Mouse (Mus musculus) forebrain, embryonic 10.5 days (tissue): ENCODE data around the gene Tfrc. TPM values are rescaled to one million over a fixed set of nuclear protein-coding genes. Genes with fewer than 3 reads are reported as not detected.

Experiments used
- DNase-seq: peaks from one replicate; pipeline ENCODE4 v3.0.0-alpha.2; 2017; ENCODE audit warnings: low spot score; ENCODE audit errors: extremely low spot score
- H3K27ac ChIP-seq: fragments of 300-500 bp; sonication (generic); 2 replicates; pipeline ENCODE4 v1.5.1; 2016; ENCODE audit warnings: mild to moderate bottlenecking
- H3K27me3 ChIP-seq: fragments of 300-500 bp; sonication (generic); 2 replicates; pipeline ENCODE4 v1.6.1; 2016; ENCODE audit warnings: mild to moderate bottlenecking; ENCODE audit not compliant: poor library complexity, severe bottlenecking
- H3K36me3 ChIP-seq: fragments of 300-500 bp; sonication (generic); replicated peaks from 2 replicates; pipeline ENCODE4 v1.6.1; 2016; ENCODE audit warnings: mild to moderate bottlenecking, moderate library complexity
- H3K4me1 ChIP-seq: fragments of 300-500 bp; sonication (generic); 2 replicates; pipeline ENCODE4 v1.6.1; 2016
- H3K4me3 ChIP-seq: fragments of 300-500 bp; sonication (generic); 2 replicates; pipeline ENCODE4 v1.5.1; 2016; ENCODE audit warnings: mild to moderate bottlenecking, moderate library complexity
- H3K9me3 ChIP-seq: fragments of 300-500 bp; sonication (generic); 2 replicates; pipeline ENCODE4 v1.6.1; 2016; ENCODE audit warnings: mild to moderate bottlenecking, moderate library complexity
- WGBS: fragments of 180-500 bp; shearing (Covaris S2); methylation state at CpG from one replicate; pipeline ENCODE4 v1.1.7; 2016; 5-methylcytosine and 5-hydroxymethylcytosine counted together
- polyA plus RNA-seq: library from polyadenylated mRNA; unstranded; fragments of >200 nt; fragmentation: Nextera tagmentation; extraction: Ambion mirVana; gene quantifications from 2 replicates; pipeline ENCODE4 v1.2.1, GENCODE M21; 2016

Gene Tfrc
- polyA plus RNA-seq, 1 experiment from 2014 or later = 72.0 TPM

- H3K36me3 ChIP-seq = no peaks in the 10 kb centered on the region
- H3K9me3 ChIP-seq = no peaks in the 10 kb centered on the region
- peak; percentile 62 for DNase-seq
- peaks cover 41% of the 10 kb centered on the region for H3K4me1 ChIP-seq
- whole genome bisulfite sequencing = under 1% methylated on average over 73 of the region's 82 CpGs
- H3K27me3 ChIP-seq = no peaks in the 10 kb centered on the region
- peak overlapping the region; percentile 96 for H3K4me3 ChIP-seq
- peak overlapping the region; percentile 95 for H3K27ac ChIP-seq
These were observed 35.5 kb downstream of the Tfrc start for GRCm38 (mm10) chr16:32644069-32644800.

DNA sequence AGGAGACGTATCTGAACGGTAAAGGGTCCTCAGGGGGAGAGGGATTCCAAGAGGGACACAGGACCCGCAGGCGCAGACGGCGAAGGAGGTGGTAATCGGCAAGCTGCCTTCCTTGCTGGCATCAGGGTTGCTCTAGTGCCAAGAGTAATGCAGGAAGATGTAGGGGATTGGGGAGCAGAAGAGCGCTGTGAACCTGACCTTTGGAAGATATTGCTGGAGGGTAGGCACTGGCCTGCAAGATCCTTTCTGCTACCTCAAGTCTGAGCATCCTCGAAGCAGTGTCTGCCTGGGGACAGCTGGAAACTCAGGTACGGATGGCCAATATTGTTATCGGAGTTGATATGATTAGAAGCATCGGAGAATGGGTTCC lies 36.1 kb downstream of the Tfrc start:
- WGBS = 14% methylated on average over 12 of the region's 12 CpGs
- no peaks in the 10 kb centered on the region for H3K36me3 ChIP-seq
- H3K27me3 ChIP-seq = no peaks in the 10 kb centered on the region
- H3K27ac ChIP-seq = peak overlapping the region; percentile 95
- H3K9me3 ChIP-seq = no peaks in the 10 kb centered on the region
- H3K4me3 ChIP-seq = peak overlapping the region; percentile 96
- no peak for DNase-seq
- H3K4me1 ChIP-seq = peaks cover 41% of the 10 kb centered on the region

DNA sequence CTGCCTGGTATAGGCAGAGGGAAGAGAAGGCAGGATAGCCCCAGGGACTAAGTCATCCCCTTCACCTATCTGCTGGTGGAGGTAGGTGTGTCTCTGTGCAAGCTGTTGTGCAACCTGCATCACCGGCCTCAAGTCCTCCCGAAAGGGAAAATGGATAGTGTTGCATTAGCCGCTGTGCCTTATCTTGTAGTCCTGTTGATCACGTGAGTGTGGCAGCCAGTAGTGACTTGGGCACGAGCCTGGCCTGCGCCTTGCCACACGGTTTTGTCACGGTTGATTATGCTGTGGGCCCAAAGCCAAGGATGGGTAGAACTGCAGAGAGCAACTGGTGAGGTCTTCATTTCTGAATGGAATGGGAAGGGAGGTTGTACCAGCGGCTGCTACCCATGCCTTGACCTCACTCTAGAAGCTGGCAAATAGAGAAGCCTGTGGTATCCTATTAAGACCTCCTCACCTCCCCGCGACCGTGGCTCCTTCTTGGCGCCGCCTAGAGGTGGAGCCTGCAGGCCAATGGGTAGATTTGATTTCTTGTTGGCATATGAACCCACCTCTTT lies 36.7 kb downstream of the Tfrc start:
- no peak for DNase-seq
- H3K4me1 ChIP-seq = peaks cover 41% of the 10 kb centered on the region
- H3K9me3 ChIP-seq = no peaks in the 10 kb centered on the region
- H3K36me3 ChIP-seq = no peaks in the 10 kb centered on the region
- peak overlapping the region; percentile 96 for H3K4me3 ChIP-seq
- H3K27ac ChIP-seq = peak overlapping the region; percentile 30; the same call in 1 of the 2 replicates
- H3K27me3 ChIP-seq = no peaks in the 10 kb centered on the region
- WGBS = 29% methylated on average over 14 of the region's 14 CpGs

- Histone ChIP-seq H3K4me3 (peak overlapping the region; percentile 96), H3K4me1 (peaks cover 41% of the 10 kb centered on the region)
- WGBS = 90% methylated on average over 9 of the region's 9 CpGs
These were observed 37.3 kb downstream of the Tfrc start for GRCm38 (mm10) chr16:32646014-32646413.

DNA sequence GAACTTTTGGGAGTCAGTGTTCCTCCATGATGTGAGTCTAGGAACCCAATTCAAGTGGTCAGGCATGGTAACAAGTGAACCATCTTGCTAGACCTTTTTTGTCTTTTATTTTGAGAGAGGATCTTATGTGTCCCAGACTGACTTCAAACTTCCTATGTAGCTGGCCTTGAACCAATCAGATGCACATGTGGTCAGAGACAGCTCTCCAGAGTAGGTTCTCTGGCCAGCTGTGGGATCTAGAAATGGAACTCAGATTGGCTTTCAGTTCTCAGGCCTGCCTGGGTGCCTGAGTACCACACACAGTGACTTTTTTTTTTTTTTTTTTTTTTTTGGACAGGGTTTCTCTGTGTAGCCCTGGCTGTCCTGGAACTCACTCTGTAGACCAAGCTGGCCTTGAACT lies 39.0 kb downstream of the Tfrc start:
- Histone ChIP-seq H3K4me1 (peaks cover 28% of the 10 kb centered on the region), H3K27ac (no peak overlapping the region), H3K36me3 (peaks cover 16% of the 10 kb centered on the region), H3K9me3 (no peaks in the 10 kb centered on the region), H3K4me3 (no peak overlapping the region), H3K27me3 (no peaks in the 10 kb centered on the region)
- no peak for DNase-seq

More at GRCm38 (mm10) chr16:32646014-32646413, 37.3 kb downstream of the Tfrc start:
- no peak for DNase-seq
- peaks cover 3% of the 10 kb centered on the region for H3K36me3 ChIP-seq
- H3K9me3 ChIP-seq = no peaks in the 10 kb centered on the region
- H3K27ac ChIP-seq = no peak overlapping the region
- H3K27me3 ChIP-seq = no peaks in the 10 kb centered on the region

DNA sequence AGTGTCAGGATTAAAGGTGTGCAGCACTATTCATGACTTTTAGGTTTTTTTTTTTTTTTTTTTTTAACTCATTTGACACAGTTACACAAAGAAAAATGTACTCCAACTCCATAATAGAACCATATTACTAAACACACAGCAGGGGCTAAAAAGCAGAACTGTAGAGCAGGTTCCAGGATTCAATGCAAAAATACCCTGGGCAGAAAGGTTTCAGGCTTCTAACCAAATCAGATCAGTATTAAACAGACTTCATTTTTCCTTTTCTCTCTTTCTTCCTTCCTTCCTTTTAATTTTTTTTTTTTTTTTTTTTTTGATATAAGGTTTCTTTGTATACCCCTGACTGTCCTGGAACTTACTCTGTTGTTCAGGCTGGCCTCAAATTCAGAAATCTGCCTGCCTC lies 41.7 kb downstream of the Tfrc start:
- Histone ChIP-seq H3K27me3 (no peaks in the 10 kb centered on the region), H3K27ac (no peak overlapping the region), H3K9me3 (no peaks in the 10 kb centered on the region), H3K36me3 (peaks cover 32% of the 10 kb centered on the region), H3K4me1 (peaks cover 25% of the 10 kb centered on the region), H3K4me3 (no peak overlapping the region)
- no peak for DNase-seq

- Histone ChIP-seq H3K27me3 (no peaks in the 10 kb centered on the region), H3K4me1 (peaks cover 18% of the 10 kb centered on the region), H3K36me3 (peaks cover 32% of the 10 kb centered on the region), H3K27ac (no peak overlapping the region), H3K9me3 (no peaks in the 10 kb centered on the region), H3K4me3 (no peak overlapping the region)
- no peak for DNase-seq
- 85% methylated on average over 5 of the region's 5 CpGs for WGBS
These were observed 42.4 kb downstream of the Tfrc start for GRCm38 (mm10) chr16:32650974-32651618.

- DNase-seq = no peak
- H3K9me3 ChIP-seq = no peaks in the 10 kb centered on the region
- no peak overlapping the region for H3K4me3 ChIP-seq
- H3K27ac ChIP-seq = no peak overlapping the region
- no peaks in the 10 kb centered on the region for H3K27me3 ChIP-seq
- H3K36me3 ChIP-seq = peaks cover 38% of the 10 kb centered on the region
- 82% methylated on average over 6 of the region's 6 CpGs for WGBS
- H3K4me1 ChIP-seq = peaks cover 30% of the 10 kb centered on the region
These were observed 45.5 kb downstream of the Tfrc start for GRCm38 (mm10) chr16:32654071-32654733.

- no peak overlapping the region for H3K4me3 ChIP-seq
- H3K27me3 ChIP-seq = no peaks in the 10 kb centered on the region
- 90% methylated on average over 4 of the region's 4 CpGs for WGBS
- no peak for DNase-seq
- H3K9me3 ChIP-seq = no peaks in the 10 kb centered on the region
- peaks cover 43% of the 10 kb centered on the region for H3K4me1 ChIP-seq
- no peak overlapping the region for H3K27ac ChIP-seq
- peaks cover 38% of the 10 kb centered on the region for H3K36me3 ChIP-seq
These were observed 46.8 kb downstream of the Tfrc start for GRCm38 (mm10) chr16:32655534-32655933.

DNA sequence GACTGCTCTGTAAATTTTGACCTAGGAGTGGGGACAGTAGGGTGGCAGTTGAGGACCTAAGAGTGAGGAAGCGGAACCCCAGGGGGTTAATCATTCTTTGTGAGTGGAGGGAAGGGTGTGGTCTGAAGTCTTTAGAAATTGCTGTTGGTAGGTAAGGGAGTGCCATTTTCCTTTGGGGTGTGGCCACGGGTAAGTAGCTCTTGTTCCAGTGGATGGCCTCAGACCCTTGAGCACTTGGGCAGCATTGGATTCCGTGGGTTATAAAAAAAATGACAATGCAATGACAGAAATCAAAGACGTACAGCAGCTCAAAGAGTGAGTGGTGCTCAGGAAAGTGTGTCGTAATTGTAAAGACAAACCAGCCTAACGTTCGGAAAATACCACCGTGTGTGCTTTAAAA lies 47.6 kb downstream of the Tfrc start:
- peaks cover 32% of the 10 kb centered on the region for H3K36me3 ChIP-seq
- no peaks in the 10 kb centered on the region for H3K9me3 ChIP-seq
- peaks cover 51% of the 10 kb centered on the region for H3K4me1 ChIP-seq
- H3K4me3 ChIP-seq = no peak overlapping the region
- H3K27ac ChIP-seq = no peak overlapping the region
- 88% methylated on average over 8 of the region's 8 CpGs for WGBS
- no peak for DNase-seq
- no peaks in the 10 kb centered on the region for H3K27me3 ChIP-seq

DNA sequence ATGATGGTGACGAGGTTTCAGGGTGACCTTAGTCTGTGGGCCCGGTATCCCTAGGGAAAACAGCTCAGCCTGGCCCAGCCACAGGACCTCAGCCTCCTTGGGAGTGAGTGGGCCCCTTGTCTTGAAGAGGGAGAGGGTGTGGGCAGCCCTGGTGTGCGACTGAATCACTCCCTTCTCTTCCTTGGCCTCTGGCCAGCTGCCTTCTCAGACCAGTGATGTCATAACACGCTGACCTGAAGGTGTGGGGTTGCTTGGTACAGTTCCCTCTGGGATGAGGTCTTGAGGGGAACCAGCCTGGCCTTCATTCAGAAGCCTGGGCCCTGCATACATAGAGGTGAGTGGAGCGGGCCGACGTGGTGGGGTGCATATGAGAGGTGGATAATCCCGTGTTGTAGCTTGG lies 48.1 kb downstream of the Tfrc start:
- Histone ChIP-seq H3K4me3 (no peak overlapping the region), H3K36me3 (peaks cover 28% of the 10 kb centered on the region), H3K27me3 (no peaks in the 10 kb centered on the region), H3K9me3 (no peaks in the 10 kb centered on the region), H3K27ac (no peak overlapping the region), H3K4me1 (peaks cover 56% of the 10 kb centered on the region)
- no peak for DNase-seq
- 87% methylated on average over 8 of the region's 8 CpGs for WGBS

DNA sequence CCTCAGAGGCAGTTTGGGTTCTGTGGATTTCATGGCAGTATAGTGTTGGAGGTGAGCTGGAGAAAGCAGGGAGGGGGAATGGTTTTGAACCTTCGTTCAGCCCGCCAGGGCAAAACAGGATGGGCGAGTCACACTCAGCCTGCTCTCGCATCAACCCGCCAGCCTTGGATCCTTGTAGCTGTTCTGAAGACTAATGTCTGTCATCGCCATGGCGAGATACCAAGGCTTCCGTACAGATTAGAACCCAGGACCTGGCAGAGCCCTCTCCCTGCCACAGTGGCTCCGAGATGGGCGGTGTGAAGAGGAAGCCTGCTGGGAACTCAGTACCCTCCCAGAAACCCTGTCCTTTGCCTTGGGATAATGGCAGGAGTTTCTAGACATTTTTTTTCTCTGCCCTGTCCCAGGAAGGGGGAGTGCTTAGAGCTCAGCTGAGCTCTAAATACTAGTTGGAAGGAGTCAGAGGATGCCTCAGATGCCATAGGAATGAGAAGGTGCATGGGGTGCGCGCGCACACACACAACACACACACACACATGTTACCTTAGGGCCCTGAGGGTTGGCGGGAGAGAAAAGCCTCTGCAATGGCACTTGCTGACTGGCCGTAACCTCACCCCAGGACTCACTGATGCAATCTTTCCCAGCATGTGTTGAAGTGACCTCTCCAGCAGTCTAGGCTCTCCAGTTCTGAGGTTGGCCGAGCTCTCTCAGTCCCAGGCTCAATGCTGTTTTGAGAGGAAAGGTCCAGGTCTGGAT lies 49.0 kb downstream of the Tfrc start:
- Histone ChIP-seq H3K27ac (no peak overlapping the region), H3K4me3 (no peak overlapping the region), H3K9me3 (no peaks in the 10 kb centered on the region), H3K36me3 (peaks cover 22% of the 10 kb centered on the region), H3K27me3 (no peaks in the 10 kb centered on the region), H3K4me1 (peaks cover 62% of the 10 kb centered on the region)
- no peak for DNase-seq
- WGBS = 90% methylated on average over 16 of the region's 16 CpGs
